Mouse (Mus musculus): ENCODE data around the gene Iqch. TPM values are rescaled to one million over a fixed set of nuclear protein-coding genes. Genes with fewer than 3 reads are reported as not detected.
"Not testable (repeated sequence)": the region's sequence is repeated elsewhere in the genome, so short reads cannot be mapped to it uniquely, and the experiment has no call there.

Iqch gene
- polyA plus RNA-seq, 1 experiment from 2014 or later: 0.22 TPM

GRCm38 (mm10) chr9:63550701-63551100, 51.6 kb downstream of the Iqch start:
- not testable (repeated sequence) for H3K9me3 ChIP-seq; H3K4me2 ChIP-seq; H3K36me3 ChIP-seq; H3K4me3 ChIP-seq; ATAC-seq (ENCODE audit: low FRiP score, low read depth); H3K4me1 ChIP-seq (replicated peaks); H3K9ac ChIP-seq; H3K27ac ChIP-seq (replicated peaks); H3K27me3 ChIP-seq
- 87% methylated on average over 6 of the region's 6 CpGs for WGBS

GRCm38 (mm10) chr9:63548966-63549365, 53.3 kb downstream of the Iqch start:
- Histone ChIP-seq H3K4me3 (no peak overlapping the region), H3K27ac (replicated peaks) (no peak overlapping the region), H3K4me1 (replicated peaks) (no peaks in the 10 kb centered on the region), H3K4me2 (no peak overlapping the region), H3K9ac (no peak overlapping the region), H3K36me3 (no peaks in the 10 kb centered on the region), H3K9me3 (no peaks in the 10 kb centered on the region), H3K27me3 (peaks cover 6% of the 10 kb centered on the region; the same call in 1 of the 2 replicates)
- 94% methylated on average over 5 of the region's 5 CpGs for WGBS
- no peak for ATAC-seq (ENCODE audit: low FRiP score, low read depth)

GRCm38 (mm10) chr9:63541926-63542325, 60.4 kb downstream of the Iqch start:
- Histone ChIP-seq H3K9ac (no peak overlapping the region), H3K36me3 (no peaks in the 10 kb centered on the region), H3K4me1 (replicated peaks) (no peaks in the 10 kb centered on the region), H3K9me3 (no peaks in the 10 kb centered on the region), H3K27me3 (no peaks in the 10 kb centered on the region), H3K4me2 (no peak overlapping the region), H3K4me3 (no peak overlapping the region), H3K27ac (replicated peaks) (no peak overlapping the region)
- ATAC-seq (ENCODE audit: low FRiP score, low read depth): no peak
- 64% methylated on average over 7 of the region's 7 CpGs for WGBS

- no peak overlapping the region for H3K9ac ChIP-seq
- H3K36me3 ChIP-seq: no peaks in the 10 kb centered on the region
- no peaks in the 10 kb centered on the region for H3K4me1 ChIP-seq (replicated peaks)
- no peak overlapping the region for H3K4me3 ChIP-seq
- H3K27me3 ChIP-seq: no peaks in the 10 kb centered on the region
- no peaks in the 10 kb centered on the region for H3K9me3 ChIP-seq
- 81% methylated on average over 7 of the region's 7 CpGs for WGBS
- no peak overlapping the region for H3K4me2 ChIP-seq
- H3K27ac ChIP-seq (replicated peaks): no peak overlapping the region
- ATAC-seq (ENCODE audit: low FRiP score, low read depth): no peak
These were observed 61.0 kb downstream of the Iqch start for GRCm38 (mm10) chr9:63541301-63541700.

- ATAC-seq (ENCODE audit: low FRiP score, low read depth): no peak
- H3K27me3 ChIP-seq: no peaks in the 10 kb centered on the region
- peaks cover 15% of the 10 kb centered on the region for H3K4me1 ChIP-seq (replicated peaks)
- H3K36me3 ChIP-seq: no peaks in the 10 kb centered on the region
- no peak overlapping the region for H3K9ac ChIP-seq
- no peak overlapping the region for H3K4me3 ChIP-seq
- no peaks in the 10 kb centered on the region for H3K9me3 ChIP-seq
- H3K4me2 ChIP-seq: no peak overlapping the region
- H3K27ac ChIP-seq (replicated peaks): no peak overlapping the region
- 88% methylated on average over 4 of the region's 4 CpGs for WGBS
These were observed 64.8 kb downstream of the Iqch start for GRCm38 (mm10) chr9:63537489-63537888.

- Histone ChIP-seq H3K27me3 (no peaks in the 10 kb centered on the region), H3K27ac (replicated peaks) (no peak overlapping the region), H3K4me1 (replicated peaks) (peaks cover 15% of the 10 kb centered on the region), H3K4me3 (no peak overlapping the region), H3K9me3 (no peaks in the 10 kb centered on the region), H3K36me3 (no peaks in the 10 kb centered on the region), H3K9ac (no peak overlapping the region), H3K4me2 (no peak overlapping the region; the same call in 1 of the 2 replicates)
- 22% methylated on average over 6 of the region's 6 CpGs for whole genome bisulfite sequencing
- peak; percentile 59; the same call in 1 of the 2 replicates for ATAC-seq (ENCODE audit: low FRiP score, low read depth)
These were observed 67.3 kb downstream of the Iqch start for GRCm38 (mm10) chr9:63535042-63535441.

- H3K27me3 ChIP-seq: 0 out of 2 replicates have a peak, but pooled peaks cover 3% of the 10 kb centered on the region
- H3K4me1 ChIP-seq (replicated peaks): peaks cover 15% of the 10 kb centered on the region
- no peak for ATAC-seq (ENCODE audit: low FRiP score, low read depth)
- no peaks in the 10 kb centered on the region for H3K36me3 ChIP-seq
- no peak overlapping the region for H3K4me2 ChIP-seq
- 14% methylated on average over 7 of the region's 7 CpGs for WGBS
- H3K4me3 ChIP-seq: no peak overlapping the region
- no peaks in the 10 kb centered on the region for H3K9me3 ChIP-seq
- H3K27ac ChIP-seq (replicated peaks): peak overlapping the region; percentile 21; the same call in 1 of the 2 replicates
- no peak overlapping the region for H3K9ac ChIP-seq
These were observed 67.9 kb downstream of the Iqch start for GRCm38 (mm10) chr9:63534371-63534780.

GRCm38 (mm10) chr9:63532966-63533711, 69.2 kb downstream of the Iqch start:
- ATAC-seq (ENCODE audit: low FRiP score, low read depth): no peak

GRCm38 (mm10) chr9:63523937-63524253, 78.4 kb downstream of the Iqch start:
- H3K27ac ChIP-seq (replicated peaks): no peak overlapping the region
- no peaks in the 10 kb centered on the region for H3K36me3 ChIP-seq
- H3K4me1 ChIP-seq (replicated peaks): peaks cover 4% of the 10 kb centered on the region; the same call in 1 of the 2 replicates
- ATAC-seq (ENCODE audit: low FRiP score, low read depth): no peak
- no peaks in the 10 kb centered on the region for H3K27me3 ChIP-seq
- H3K4me3 ChIP-seq: no peak overlapping the region
- no peaks in the 10 kb centered on the region for H3K9me3 ChIP-seq
- WGBS: 53% methylated on average over 2 of the region's 2 CpGs
- no peak overlapping the region for H3K4me2 ChIP-seq
- H3K9ac ChIP-seq: no peak overlapping the region

More at GRCm38 (mm10) chr9:63532966-63533711, 69.2 kb downstream of the Iqch start:
- 57% methylated on average over 9 of the region's 9 CpGs for WGBS
- H3K27me3 ChIP-seq: 0 out of 2 replicates have a peak, but pooled peaks cover 3% of the 10 kb centered on the region
- H3K36me3 ChIP-seq: no peaks in the 10 kb centered on the region
- peaks cover 15% of the 10 kb centered on the region for H3K4me1 ChIP-seq (replicated peaks)
- no peak overlapping the region for H3K4me3 ChIP-seq
- no peak overlapping the region for H3K27ac ChIP-seq (replicated peaks)
- H3K9ac ChIP-seq: no peak overlapping the region
- no peaks in the 10 kb centered on the region for H3K9me3 ChIP-seq
- no peak overlapping the region for H3K4me2 ChIP-seq

- no peaks in the 10 kb centered on the region for H3K27me3 ChIP-seq
- H3K4me2 ChIP-seq: no peak overlapping the region
- no peaks in the 10 kb centered on the region for H3K9me3 ChIP-seq
- 64% methylated on average over 14 of the region's 14 CpGs for WGBS
- no peak overlapping the region for H3K9ac ChIP-seq
- no peak overlapping the region for H3K4me3 ChIP-seq
- peak; percentile 34; the same call in 1 of the 2 replicates for ATAC-seq (ENCODE audit: low FRiP score, low read depth)
- no peaks in the 10 kb centered on the region for H3K36me3 ChIP-seq
- H3K27ac ChIP-seq (replicated peaks): no peak overlapping the region
- H3K4me1 ChIP-seq (replicated peaks): peaks cover 4% of the 10 kb centered on the region; the same call in 1 of the 2 replicates
These were observed 78.9 kb downstream of the Iqch start for GRCm38 (mm10) chr9:63523251-63523936.

- H3K36me3 ChIP-seq: no peaks in the 10 kb centered on the region
- H3K4me3 ChIP-seq: no peak overlapping the region
- H3K9ac ChIP-seq: no peak overlapping the region
- no peak for ATAC-seq (ENCODE audit: low FRiP score, low read depth)
- no peaks in the 10 kb centered on the region for H3K9me3 ChIP-seq
- no peaks in the 10 kb centered on the region; the same call in 1 of the 2 replicates for H3K27me3 ChIP-seq
- WGBS: 74% methylated on average over 5 of the region's 5 CpGs
- no peak overlapping the region for H3K27ac ChIP-seq (replicated peaks)
- H3K4me1 ChIP-seq (replicated peaks): no peaks in the 10 kb centered on the region
- no peak overlapping the region for H3K4me2 ChIP-seq
These were observed 89.4 kb downstream of the Iqch start for GRCm38 (mm10) chr9:63512851-63513250.

- no peaks in the 10 kb centered on the region for H3K36me3 ChIP-seq
- H3K9ac ChIP-seq: no peak overlapping the region
These were observed 91.3 kb downstream of the Iqch start for GRCm38 (mm10) chr9:63511034-63511433.

More at GRCm38 (mm10) chr9:63511034-63511433, 91.3 kb downstream of the Iqch start:
- Histone ChIP-seq H3K4me2 (no peak overlapping the region), H3K27ac (replicated peaks) (no peak overlapping the region), H3K4me3 (no peak overlapping the region), H3K27me3 (no peaks in the 10 kb centered on the region; the same call in 1 of the 2 replicates), H3K9me3 (no peaks in the 10 kb centered on the region), H3K4me1 (replicated peaks) (no peaks in the 10 kb centered on the region)
- 60% methylated on average over 4 of the region's 4 CpGs for WGBS
- ATAC-seq (ENCODE audit: low FRiP score, low read depth): no peak
